Mouse (Mus musculus) liver, adult 2 months (tissue): Measurements from ENCODE around the gene Chuk. TPM values are rescaled to one million over a fixed set of nuclear protein-coding genes. Genes with fewer than 3 reads are reported as not detected.
A peak's percentile ranks its signal among the peaks of the same experiment; 100 is the strongest.

Experiments used
- DNase-seq: peaks from one replicate; pipeline ENCODE4 v3.0.0-alpha.2; 2011; ENCODE audit warnings: low read depth, low spot score; ENCODE audit errors: extremely low read depth
- H3K27ac ChIP-seq: fragments of 200-500 bp; replicated peaks from 2 replicates; pipeline ENCODE4 v1.5.1; 2012; ENCODE audit warnings: low read depth, mild to moderate bottlenecking, control low read depth, inconsistent platforms, low read length; ENCODE audit not compliant: insufficient read depth
- H3K27me3 ChIP-seq: fragments of 200-500 bp; 2 replicates; pipeline ENCODE4 v1.6.1; 2012; ENCODE audit warnings: mild to moderate bottlenecking, moderate library complexity, low read length, inconsistent platforms; ENCODE audit not compliant: control insufficient read depth, insufficient read depth
- H3K36me3 ChIP-seq: fragments of 200-500 bp; 2 replicates; pipeline ENCODE4 v1.6.1; 2012; ENCODE audit warnings: low read length, inconsistent platforms; ENCODE audit not compliant: control insufficient read depth, insufficient read depth
- H3K4me1 ChIP-seq: fragments of 200-500 bp; 2 replicates; pipeline ENCODE4 v1.6.1; 2011; ENCODE audit warnings: low read length; ENCODE audit not compliant: control insufficient read depth, insufficient read depth
- H3K4me3 ChIP-seq: fragments of 200-500 bp; 2 replicates; pipeline ENCODE4 v1.5.1; 2011; ENCODE audit warnings: low read depth, mild to moderate bottlenecking, control low read depth, low read length, moderate library complexity; ENCODE audit not compliant: insufficient read depth
- H3K79me2 ChIP-seq: fragments of 200-500 bp; 2 replicates; pipeline ENCODE4 v1.6.1; 2012; ENCODE audit warnings: inconsistent platforms, mild to moderate bottlenecking, low read length, moderate library complexity; ENCODE audit not compliant: control insufficient read depth, insufficient read depth
- H3K9ac ChIP-seq: fragments of 200-500 bp; 2 replicates; pipeline ENCODE4 v1.6.1; 2012; ENCODE audit warnings: low read depth, mild to moderate bottlenecking, control low read depth, inconsistent platforms, low read length
- CTCF ChIP-seq: fragments of 200-500 bp; IDR thresholded peaks from 2 replicates; pipeline ENCODE4 v1.5.1; 2011; ENCODE audit warnings: low read depth, low read length, control low read depth
- POLR2A ChIP-seq: fragments of 200-500 bp; IDR thresholded peaks from 2 replicates; pipeline ENCODE4 v1.6.1; 2011; ENCODE audit warnings: low read length, control low read depth; ENCODE audit not compliant: insufficient read depth; ENCODE audit errors: extremely low read depth
- WGBS: fragments of 180-500 bp; shearing (Covaris S2); methylation state at CpG from one replicate; pipeline ENCODE4 v1.1.7; 2018; 5-methylcytosine and 5-hydroxymethylcytosine counted together
- polyA plus RNA-seq: library from polyadenylated mRNA; depleted of rRNA; stranded (reverse); fragments of >200 nt; gene quantifications from 2 replicates; pipeline ENCODE4 v1.2.3, GENCODE M21; 2012
- total RNA-seq: library from RNA; depleted of rRNA; stranded (reverse); fragments of >200 nt; gene quantifications from 2 replicates; pipeline ENCODE4 v1.2.3, GENCODE M21; 2014

Gene Chuk
- total and polyA plus RNA-seq, 2 experiments: 34.7 to 129 TPM

DNA sequence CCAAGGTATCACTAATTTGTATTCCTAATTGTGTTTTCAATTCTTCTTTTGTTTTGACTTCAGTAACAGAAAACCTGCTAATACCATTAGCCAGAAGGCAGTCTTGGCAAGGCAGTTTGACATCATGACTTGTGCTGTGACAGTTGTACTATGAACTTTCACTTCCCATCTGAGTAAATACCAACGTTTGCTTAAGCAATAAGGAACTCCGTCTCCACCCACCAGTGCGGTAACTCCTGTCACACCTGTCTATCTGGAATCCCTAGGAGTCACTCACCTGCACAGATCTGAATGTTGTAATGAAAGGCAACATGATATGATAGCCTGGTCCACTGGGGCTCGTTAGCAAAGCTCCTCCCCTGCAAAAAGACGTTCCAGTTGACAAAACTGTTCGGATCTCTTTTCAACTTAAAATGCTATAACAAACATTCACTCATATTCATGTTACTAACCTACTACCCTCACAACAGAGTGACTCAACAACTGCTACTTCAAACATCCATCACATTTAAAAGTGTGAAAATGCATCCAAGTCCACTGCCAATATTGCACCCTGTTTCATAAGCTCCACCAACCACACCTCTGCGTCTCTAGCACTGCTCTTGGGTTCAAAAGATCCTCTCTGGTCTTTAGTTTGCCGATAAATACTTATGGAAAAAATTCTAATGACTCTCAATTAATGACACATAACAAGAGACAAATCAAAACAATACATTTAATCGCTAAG lies 39.8 kb downstream of the Chuk start:
- H3K9ac ChIP-seq: no peak overlapping the region
- H3K27me3 ChIP-seq: no peaks in the 10 kb centered on the region
- 29% methylated on average over 9 of the region's 9 CpGs for WGBS
- H3K79me2 ChIP-seq: peaks cover 3% of the 10 kb centered on the region; the same call in 1 of the 2 replicates
- peak; percentile 98 for DNase-seq
- peak overlapping the region; percentile 56 for H3K27ac ChIP-seq
- no peak overlapping the region for H3K4me3 ChIP-seq
- no peak for TF ChIP-seq CTCF
- TF ChIP-seq POLR2A: no peak
- H3K36me3 ChIP-seq: peaks cover 30% of the 10 kb centered on the region
- peaks cover 15% of the 10 kb centered on the region for H3K4me1 ChIP-seq

DNA sequence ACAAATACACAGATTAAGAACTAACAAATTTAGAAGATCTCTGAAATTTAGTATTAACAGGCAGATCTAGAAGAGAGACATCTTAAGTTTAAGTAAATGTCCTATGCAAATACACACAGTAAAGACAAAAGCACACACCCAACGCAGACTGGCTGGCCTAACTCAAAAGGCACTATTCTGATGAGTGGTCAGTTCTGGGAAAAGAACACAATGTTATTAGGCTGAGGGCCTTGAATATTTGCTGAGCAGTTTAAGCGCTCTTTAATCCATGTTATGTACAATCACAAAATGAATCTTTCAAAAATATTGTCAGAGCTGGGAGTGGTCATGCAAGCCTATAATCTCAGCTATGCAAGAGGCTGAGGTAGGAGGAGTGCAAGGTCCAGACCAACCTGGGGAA lies 42.5 kb downstream of the Chuk start:
- H3K9ac ChIP-seq: no peak overlapping the region
- no peak for TF ChIP-seq CTCF
- TF ChIP-seq POLR2A: no peak
- no peaks in the 10 kb centered on the region for H3K27me3 ChIP-seq
- no peak for DNase-seq
- no peak overlapping the region for H3K4me3 ChIP-seq
- peaks cover 13% of the 10 kb centered on the region for H3K4me1 ChIP-seq
- WGBS: 64% methylated on average over 2 of the region's 2 CpGs
- H3K36me3 ChIP-seq: peaks cover 38% of the 10 kb centered on the region
- H3K27ac ChIP-seq: peak overlapping the region; percentile 35; the same call in 1 of the 2 replicates
- peaks cover 3% of the 10 kb centered on the region; the same call in 1 of the 2 replicates for H3K79me2 ChIP-seq

DNA sequence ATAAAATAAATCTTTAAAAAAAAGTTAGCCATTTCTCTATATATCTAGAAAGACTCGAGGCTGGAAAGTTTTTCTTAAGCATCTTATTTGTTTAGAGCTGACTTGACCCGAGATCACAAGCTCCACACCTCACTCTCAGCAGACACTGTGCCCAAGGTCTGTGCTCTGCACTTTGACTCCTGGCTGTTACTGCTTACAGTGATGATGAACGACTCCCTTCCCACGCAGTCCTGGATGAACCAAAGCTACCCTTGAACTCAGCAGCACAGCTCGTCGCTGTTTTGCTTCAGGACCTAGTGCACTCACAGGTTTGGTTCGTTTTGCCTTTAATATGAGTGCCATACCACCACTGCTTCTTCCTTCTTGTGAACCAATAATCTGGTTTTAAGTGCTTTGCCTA lies 43.5 kb downstream of the Chuk start:
- peaks cover 3% of the 10 kb centered on the region; the same call in 1 of the 2 replicates for H3K79me2 ChIP-seq
- peaks cover 46% of the 10 kb centered on the region for H3K36me3 ChIP-seq
- no peak overlapping the region for H3K4me3 ChIP-seq
- TF ChIP-seq POLR2A: no peak
- TF ChIP-seq CTCF: no peak
- peaks cover 13% of the 10 kb centered on the region for H3K4me1 ChIP-seq
- no peak overlapping the region for H3K9ac ChIP-seq
- 22% methylated on average over 7 of the region's 7 CpGs for WGBS
- H3K27me3 ChIP-seq: no peaks in the 10 kb centered on the region
- H3K27ac ChIP-seq: 0 out of 2 replicates have a peak overlapping the region, but pooled peaks have one; percentile 8
- peak; percentile 97 for DNase-seq

DNA sequence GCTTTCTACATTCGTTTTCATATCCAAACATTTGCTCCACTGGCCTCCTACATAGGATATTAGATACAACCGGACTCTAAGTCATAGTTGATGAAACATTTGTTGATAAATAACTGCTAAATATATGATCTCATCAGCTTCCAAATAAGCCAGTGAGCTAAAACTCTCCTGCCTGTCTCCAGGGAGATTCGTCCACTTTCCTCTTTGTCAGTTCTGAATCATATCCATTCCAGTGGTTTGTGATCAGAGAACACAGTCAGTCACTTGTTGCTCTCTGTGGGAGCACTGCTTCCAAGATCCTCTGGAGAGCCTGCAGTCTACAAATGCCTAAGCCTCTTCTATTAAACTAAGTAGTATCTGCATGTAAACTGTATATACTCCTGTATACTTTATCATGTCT lies 47.1 kb downstream of the Chuk start:
- WGBS: 87% methylated on average over 3 of the region's 3 CpGs
- DNase-seq: no peak
- peaks cover 19% of the 10 kb centered on the region for H3K4me1 ChIP-seq
- H3K79me2 ChIP-seq: no peaks in the 10 kb centered on the region; the same call in 1 of the 2 replicates
- peaks cover 43% of the 10 kb centered on the region for H3K36me3 ChIP-seq
- H3K27me3 ChIP-seq: no peaks in the 10 kb centered on the region
- no peak overlapping the region for H3K9ac ChIP-seq
- TF ChIP-seq POLR2A: no peak
- TF ChIP-seq CTCF: no peak
- no peak overlapping the region for H3K27ac ChIP-seq
- no peak overlapping the region for H3K4me3 ChIP-seq

DNA sequence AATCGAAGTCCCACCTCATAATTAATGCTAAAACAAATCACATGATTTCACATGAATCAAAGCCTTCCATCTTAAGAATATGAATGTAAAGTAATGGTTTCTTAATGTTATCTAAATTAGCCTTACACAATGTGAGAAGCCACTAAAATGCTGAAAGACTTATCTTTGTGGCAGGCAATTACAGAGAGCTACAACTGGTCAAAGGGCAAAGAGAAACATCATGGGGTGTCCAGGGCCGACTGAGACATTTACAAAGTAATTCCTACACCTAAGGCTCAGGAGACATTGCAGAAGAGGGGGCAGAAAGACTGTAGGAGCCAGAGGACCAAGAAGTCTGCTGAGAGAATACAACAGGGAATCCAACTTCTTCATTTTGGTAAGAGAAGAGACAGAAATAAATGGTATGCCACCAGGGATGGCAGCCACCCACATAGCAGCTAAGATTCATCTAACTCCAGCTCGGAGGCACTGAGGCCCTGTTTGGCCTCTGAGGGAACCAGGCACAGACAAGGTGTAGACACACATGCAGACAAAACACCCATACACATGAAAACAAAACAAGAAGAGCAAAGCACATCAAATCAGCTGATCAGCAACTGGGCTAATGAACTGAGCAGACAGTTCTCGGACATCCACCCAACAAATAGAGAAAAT lies 52.0 kb downstream of the Chuk start:
- H3K4me3 ChIP-seq: no peak overlapping the region
- no peak overlapping the region for H3K9ac ChIP-seq
- no peak for TF ChIP-seq POLR2A
- 54% methylated on average over 4 of the region's 4 CpGs for WGBS
- peaks cover 11% of the 10 kb centered on the region; the same call in 1 of the 2 replicates for H3K79me2 ChIP-seq
- H3K36me3 ChIP-seq: peaks cover 41% of the 10 kb centered on the region
- peak; percentile 54 for DNase-seq
- peaks cover 19% of the 10 kb centered on the region for H3K4me1 ChIP-seq
- H3K27me3 ChIP-seq: no peaks in the 10 kb centered on the region
- peak overlapping the region; percentile 30 for H3K27ac ChIP-seq
